Mouse (Mus musculus): ENCODE results near the gene Vps72. TPM values are rescaled to one million over a fixed set of nuclear protein-coding genes. Genes with fewer than 3 reads are reported as not detected.
"Not testable (repeated sequence)": the region's sequence is repeated elsewhere in the genome, so short reads cannot be mapped to it uniquely, and the experiment has no call there.

Gene Vps72
- polyA plus RNA-seq, 1 experiment from 2014 or later = 233 TPM

- Histone ChIP-seq H3K4me3 (replicated peaks; ENCODE audit: low read length) (peak overlapping the region; percentile 90), H3K4me1 (replicated peaks; ENCODE audit: control insufficient read depth, insufficient read depth, low read length) (peaks cover 10% of the 10 kb centered on the region), H3K4me2 (ENCODE audit: low read length) (peak overlapping the region; percentile 94), H3K27me3 (replicated peaks; ENCODE audit: control insufficient read depth, insufficient read depth, low read length) (no peaks in the 10 kb centered on the region), H3K9ac (replicated peaks; ENCODE audit: low read depth, low read length) (peak overlapping the region; percentile 91), H3K9me3 (ENCODE audit: control insufficient read depth, low read length) (no peaks in the 10 kb centered on the region), H3K36me3 (ENCODE audit: control insufficient read depth, insufficient read depth) (peaks cover 2% of the 10 kb centered on the region; the same call in 1 of the 2 replicates), H3K27ac (ENCODE audit: low read length) (peak overlapping the region; percentile 66)
- ATAC-seq = no peak
- WGBS = under 1% methylated on average over 16 of the region's 16 CpGs
Observed at GRCm38 (mm10) chr3:95105586-95106337, 5.1 kb upstream of the Vps72 start.

DNA sequence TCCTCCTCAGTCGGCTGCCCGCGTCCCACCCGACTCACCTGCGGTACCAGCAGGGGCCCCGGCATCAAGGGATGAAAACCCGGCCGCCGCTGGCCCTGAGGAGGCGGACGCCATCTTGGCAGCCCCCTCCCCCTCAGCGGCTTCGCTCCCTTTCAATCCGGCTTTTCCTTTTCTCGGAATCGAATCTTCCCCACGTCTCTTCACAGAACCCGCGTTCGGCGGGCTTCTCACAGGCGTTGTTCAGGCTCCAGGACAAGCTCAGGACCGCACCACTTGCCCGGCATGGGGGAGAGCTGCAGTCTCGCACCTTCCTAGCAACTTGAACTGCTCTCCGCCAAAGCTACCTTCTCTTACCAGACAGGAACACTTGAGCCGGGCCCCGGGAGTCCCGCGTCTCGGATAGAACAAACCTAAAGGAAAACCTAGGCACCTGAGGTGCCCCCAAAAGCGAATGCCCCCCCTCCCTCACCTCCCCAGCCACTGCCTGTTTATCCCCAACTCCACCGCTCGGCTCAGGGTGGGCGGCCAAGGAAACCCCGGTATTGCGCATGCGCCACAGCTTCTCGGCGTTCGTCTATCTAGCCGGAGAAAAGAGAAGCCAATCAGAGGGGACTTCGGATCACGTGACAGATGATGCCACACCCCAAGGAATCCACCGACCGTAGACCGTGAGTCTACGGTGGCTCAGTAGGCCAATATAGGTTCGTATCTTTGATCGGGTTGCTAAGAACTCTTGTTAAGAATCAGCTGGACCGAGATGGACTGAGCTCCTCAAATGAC, 4.3 kb upstream of the Vps72 start, which contains the start of gene Pip5k1a:
Pip5k1a (minus strand) TSS at position 593 of the 780 bp plus-strand sequence.
- WGBS = under 1% methylated on average over 51 of the region's 51 CpGs
- Histone ChIP-seq H3K4me3 (replicated peaks; ENCODE audit: low read length) (peak within 1 kb of the TSS; percentile 90), H3K4me2 (ENCODE audit: low read length) (peak within 1 kb of the TSS; percentile 94), H3K36me3 (ENCODE audit: control insufficient read depth, insufficient read depth) (no peaks in the 10 kb centered on the region), H3K27me3 (replicated peaks; ENCODE audit: control insufficient read depth, insufficient read depth, low read length) (no peaks in the 10 kb centered on the region), H3K4me1 (replicated peaks; ENCODE audit: control insufficient read depth, insufficient read depth, low read length) (peaks cover 10% of the 10 kb centered on the region), H3K9me3 (ENCODE audit: control insufficient read depth, low read length) (no peaks in the 10 kb centered on the region), H3K27ac (ENCODE audit: low read length) (peak within 1 kb of the TSS; percentile 66), H3K9ac (replicated peaks; ENCODE audit: low read depth, low read length) (peak within 1 kb of the TSS; percentile 91)
- peak; percentile 89 for ATAC-seq

DNA sequence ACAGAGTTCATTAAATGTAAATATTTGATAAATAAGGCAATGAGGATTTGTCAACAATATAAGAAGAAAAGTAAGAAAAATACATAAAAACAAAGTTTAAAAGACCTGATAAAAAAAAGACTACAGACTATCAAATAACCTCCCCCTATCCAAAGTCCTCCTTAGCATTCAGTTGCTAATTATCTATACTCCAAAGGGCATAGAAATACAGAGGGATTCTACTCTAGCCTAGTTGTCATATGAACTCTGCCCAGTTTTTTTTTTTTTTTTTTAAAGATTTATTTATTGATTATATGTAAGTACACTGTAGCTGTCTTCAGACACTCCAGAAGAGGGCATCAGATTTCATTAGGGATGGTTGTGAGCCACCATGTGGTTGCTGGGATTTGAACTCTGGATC, 3.5 kb upstream of the Vps72 start:
- H3K36me3 ChIP-seq (ENCODE audit: control insufficient read depth, insufficient read depth); H3K9me3 ChIP-seq (ENCODE audit: control insufficient read depth, low read length); H3K27me3 ChIP-seq (replicated peaks; ENCODE audit: control insufficient read depth, insufficient read depth, low read length); ATAC-seq; H3K27ac ChIP-seq (ENCODE audit: low read length); H3K9ac ChIP-seq (replicated peaks; ENCODE audit: low read depth, low read length): not testable (repeated sequence)
- peak overlapping the region; percentile 90 for H3K4me3 ChIP-seq (replicated peaks; ENCODE audit: low read length)
- peaks cover 14% of the 10 kb centered on the region for H3K4me1 ChIP-seq (replicated peaks; ENCODE audit: control insufficient read depth, insufficient read depth, low read length)
- peak overlapping the region; percentile 78 for H3K4me2 ChIP-seq (ENCODE audit: low read length)

DNA sequence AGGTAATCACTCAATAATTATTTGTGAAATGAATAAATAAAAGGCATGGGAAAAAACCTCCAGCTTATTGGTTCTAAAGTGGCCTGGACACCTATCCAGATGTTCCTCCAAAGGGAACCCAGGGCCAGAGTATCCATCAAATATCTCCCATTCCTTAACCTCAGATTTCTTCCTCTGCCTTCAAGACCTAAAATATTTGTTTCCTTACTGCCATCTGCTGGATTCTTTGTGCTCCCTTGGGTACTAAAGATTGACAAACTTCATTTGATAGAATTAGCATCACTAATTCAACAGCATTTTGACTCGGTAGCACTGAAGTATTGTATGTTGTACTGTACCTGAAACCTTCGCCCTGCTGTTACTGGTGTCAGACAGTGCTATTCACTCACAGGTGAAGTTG, 2.9 kb upstream of the Vps72 start:
- peaks cover 20% of the 10 kb centered on the region for H3K4me1 ChIP-seq (replicated peaks; ENCODE audit: control insufficient read depth, insufficient read depth, low read length)
- WGBS = 73% methylated on average over 2 of the region's 2 CpGs
- H3K4me2 ChIP-seq (ENCODE audit: low read length) = no peak overlapping the region
- no peaks in the 10 kb centered on the region for H3K9me3 ChIP-seq (ENCODE audit: control insufficient read depth, low read length)
- no peak for ATAC-seq
- H3K9ac ChIP-seq (replicated peaks; ENCODE audit: low read depth, low read length) = no peak overlapping the region
- no peaks in the 10 kb centered on the region for H3K36me3 ChIP-seq (ENCODE audit: control insufficient read depth, insufficient read depth)
- no peak overlapping the region for H3K4me3 ChIP-seq (replicated peaks; ENCODE audit: low read length)
- H3K27ac ChIP-seq (ENCODE audit: low read length) = no peak overlapping the region
- no peaks in the 10 kb centered on the region for H3K27me3 ChIP-seq (replicated peaks; ENCODE audit: control insufficient read depth, insufficient read depth, low read length)

DNA sequence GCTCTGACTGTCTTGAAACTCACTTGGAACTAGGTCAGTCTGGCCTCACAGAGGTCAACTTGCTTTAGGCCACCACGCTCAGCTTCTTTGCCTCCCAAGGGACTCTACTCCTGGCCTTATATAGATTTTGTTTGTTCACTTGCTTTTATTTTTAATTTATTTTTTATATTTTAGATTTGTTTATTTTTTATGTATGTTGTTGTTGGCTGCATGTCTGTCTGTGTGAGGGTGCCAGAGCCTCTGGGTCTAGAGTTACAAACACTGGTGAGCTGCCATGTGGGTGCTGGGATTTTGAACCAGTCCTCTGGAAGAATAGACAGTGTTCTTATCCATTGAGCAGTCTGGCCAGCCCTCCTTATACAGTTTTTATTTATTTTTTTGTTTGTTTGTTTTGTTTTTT, 1.9 kb downstream of the Vps72 start:
- no peak overlapping the region for H3K4me2 ChIP-seq (ENCODE audit: low read length)
- H3K36me3 ChIP-seq (ENCODE audit: control insufficient read depth, insufficient read depth) = peaks cover 8% of the 10 kb centered on the region; the same call in 1 of the 2 replicates
- H3K27ac ChIP-seq (ENCODE audit: low read length) = no peak overlapping the region
- H3K27me3 ChIP-seq (replicated peaks; ENCODE audit: control insufficient read depth, insufficient read depth, low read length) = no peaks in the 10 kb centered on the region
- H3K9me3 ChIP-seq (ENCODE audit: control insufficient read depth, low read length) = no peaks in the 10 kb centered on the region
- 97% methylated on average over 1 of the region's 1 CpGs for WGBS
- no peak overlapping the region for H3K4me3 ChIP-seq (replicated peaks; ENCODE audit: low read length)
- H3K4me1 ChIP-seq (replicated peaks; ENCODE audit: control insufficient read depth, insufficient read depth, low read length) = peaks cover 10% of the 10 kb centered on the region
- H3K9ac ChIP-seq (replicated peaks; ENCODE audit: low read depth, low read length) = no peak overlapping the region
- ATAC-seq = no peak

DNA sequence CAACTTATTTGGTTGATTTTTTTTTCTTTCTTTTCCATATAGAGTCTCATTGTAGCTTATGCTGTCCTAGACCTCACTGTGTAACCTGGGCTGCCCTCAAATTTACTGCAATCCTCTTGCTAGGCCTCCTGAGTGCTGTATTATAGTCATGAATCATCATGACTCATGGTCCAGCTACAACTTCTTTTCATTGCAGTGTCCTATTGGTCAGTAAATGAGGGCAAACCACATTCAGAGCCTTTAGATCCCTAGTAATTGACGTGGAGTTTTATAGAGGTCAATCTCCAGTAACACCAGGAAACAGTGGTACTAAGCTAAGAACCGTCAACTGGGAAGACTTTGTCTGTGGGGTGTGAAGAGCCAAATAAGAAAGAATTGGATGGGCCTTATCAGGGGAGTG, 6.9 kb downstream of the Vps72 start:
- no peaks in the 10 kb centered on the region for H3K9me3 ChIP-seq (ENCODE audit: control insufficient read depth, low read length)
- H3K27ac ChIP-seq (ENCODE audit: low read length) = no peak overlapping the region
- H3K4me1 ChIP-seq (replicated peaks; ENCODE audit: control insufficient read depth, insufficient read depth, low read length) = peaks cover 2% of the 10 kb centered on the region
- WGBS = 97% methylated on average over 2 of the region's 2 CpGs
- H3K27me3 ChIP-seq (replicated peaks; ENCODE audit: control insufficient read depth, insufficient read depth, low read length) = no peaks in the 10 kb centered on the region
- peaks cover 43% of the 10 kb centered on the region for H3K36me3 ChIP-seq (ENCODE audit: control insufficient read depth, insufficient read depth)
- no peak overlapping the region for H3K9ac ChIP-seq (replicated peaks; ENCODE audit: low read depth, low read length)
- no peak for ATAC-seq
- H3K4me2 ChIP-seq (ENCODE audit: low read length) = no peak overlapping the region
- H3K4me3 ChIP-seq (replicated peaks; ENCODE audit: low read length) = no peak overlapping the region

DNA sequence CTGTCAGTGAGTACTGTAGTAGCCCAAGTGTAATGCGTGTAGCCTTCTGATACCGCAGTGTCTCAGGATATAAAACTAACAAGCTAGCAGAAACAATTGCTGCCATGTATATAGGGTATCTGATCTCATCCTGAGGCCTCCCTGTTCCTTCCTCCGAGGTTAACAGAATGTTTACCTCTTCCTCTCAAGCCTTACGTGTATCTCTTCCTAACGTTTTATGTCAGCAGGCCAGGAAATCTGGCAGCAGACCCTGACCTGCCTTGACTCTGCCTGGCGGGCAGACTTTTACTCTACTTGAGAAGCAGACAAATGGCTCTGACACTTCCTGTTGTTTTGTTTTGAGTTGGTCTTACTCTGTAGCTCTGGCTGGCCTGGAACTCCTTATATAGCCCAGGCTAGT, 10.8 kb downstream of the Vps72 start:
- H3K27me3 ChIP-seq (replicated peaks; ENCODE audit: control insufficient read depth, insufficient read depth, low read length) = no peaks in the 10 kb centered on the region
- peaks cover 11% of the 10 kb centered on the region for H3K4me1 ChIP-seq (replicated peaks; ENCODE audit: control insufficient read depth, insufficient read depth, low read length)
- H3K27ac ChIP-seq (ENCODE audit: low read length) = no peak overlapping the region
- no peak for ATAC-seq
- H3K4me2 ChIP-seq (ENCODE audit: low read length) = no peak overlapping the region
- 91% methylated on average over 6 of the region's 6 CpGs for WGBS
- H3K4me3 ChIP-seq (replicated peaks; ENCODE audit: low read length) = no peak overlapping the region
- H3K9ac ChIP-seq (replicated peaks; ENCODE audit: low read depth, low read length) = no peak overlapping the region
- H3K9me3 ChIP-seq (ENCODE audit: control insufficient read depth, low read length) = no peaks in the 10 kb centered on the region
- peaks cover 38% of the 10 kb centered on the region for H3K36me3 ChIP-seq (ENCODE audit: control insufficient read depth, insufficient read depth)

- no peaks in the 10 kb centered on the region for H3K9me3 ChIP-seq (ENCODE audit: control insufficient read depth, low read length)
- H3K36me3 ChIP-seq (ENCODE audit: control insufficient read depth, insufficient read depth) = peaks cover 27% of the 10 kb centered on the region
- H3K4me1 ChIP-seq (replicated peaks; ENCODE audit: control insufficient read depth, insufficient read depth, low read length) = peaks cover 11% of the 10 kb centered on the region
- H3K4me2 ChIP-seq (ENCODE audit: low read length) = no peak within 1 kb of the TSS
- no peaks in the 10 kb centered on the region for H3K27me3 ChIP-seq (replicated peaks; ENCODE audit: control insufficient read depth, insufficient read depth, low read length)
- H3K9ac ChIP-seq (replicated peaks; ENCODE audit: low read depth, low read length) = no peak within 1 kb of the TSS; the same call in 1 of the 2 replicates
- peak within 1 kb of the TSS; percentile 32; the same call in 1 of the 2 replicates for H3K27ac ChIP-seq (ENCODE audit: low read length)
- 59% methylated on average over 6 of the region's 6 CpGs for WGBS
- peak; percentile 27; the same call in 1 of the 2 replicates for ATAC-seq
- H3K4me3 ChIP-seq (replicated peaks; ENCODE audit: low read length) = no peak within 1 kb of the TSS
Observed at GRCm38 (mm10) chr3:95124246-95124645, 13.4 kb downstream of the Vps72 start, which contains the start of gene Tmod4. TSS of gene Tmod4 (plus strand) at chr3:95124476.

GRCm38 (mm10) chr3:95124972-95125371, 14.2 kb downstream of the Vps72 start:
- peak overlapping the region; percentile 32; the same call in 1 of the 2 replicates for H3K27ac ChIP-seq (ENCODE audit: low read length)
- H3K9ac ChIP-seq (replicated peaks; ENCODE audit: low read depth, low read length) = no peak overlapping the region; the same call in 1 of the 2 replicates
- peaks cover 11% of the 10 kb centered on the region for H3K4me1 ChIP-seq (replicated peaks; ENCODE audit: control insufficient read depth, insufficient read depth, low read length)
- ATAC-seq = peak; percentile 60
- no peak overlapping the region for H3K4me2 ChIP-seq (ENCODE audit: low read length)
- H3K36me3 ChIP-seq (ENCODE audit: control insufficient read depth, insufficient read depth) = peaks cover 20% of the 10 kb centered on the region
- 10% methylated on average over 5 of the region's 5 CpGs for WGBS
- no peaks in the 10 kb centered on the region for H3K9me3 ChIP-seq (ENCODE audit: control insufficient read depth, low read length)
- H3K4me3 ChIP-seq (replicated peaks; ENCODE audit: low read length) = no peak overlapping the region
- H3K27me3 ChIP-seq (replicated peaks; ENCODE audit: control insufficient read depth, insufficient read depth, low read length) = no peaks in the 10 kb centered on the region

All from forebrain, embryonic 16.5 days (tissue).